Mouse (Mus musculus): ENCODE results near the gene Bmpr2. TPM values are rescaled to one million over a fixed set of nuclear protein-coding genes. Genes with fewer than 3 reads are reported as not detected.
A peak's percentile ranks its signal among the peaks of the same experiment; 100 is the strongest.

Bmpr2 gene
- polyA plus RNA-seq, 1 experiment from 2014 or later: 9.4 TPM

DNA sequence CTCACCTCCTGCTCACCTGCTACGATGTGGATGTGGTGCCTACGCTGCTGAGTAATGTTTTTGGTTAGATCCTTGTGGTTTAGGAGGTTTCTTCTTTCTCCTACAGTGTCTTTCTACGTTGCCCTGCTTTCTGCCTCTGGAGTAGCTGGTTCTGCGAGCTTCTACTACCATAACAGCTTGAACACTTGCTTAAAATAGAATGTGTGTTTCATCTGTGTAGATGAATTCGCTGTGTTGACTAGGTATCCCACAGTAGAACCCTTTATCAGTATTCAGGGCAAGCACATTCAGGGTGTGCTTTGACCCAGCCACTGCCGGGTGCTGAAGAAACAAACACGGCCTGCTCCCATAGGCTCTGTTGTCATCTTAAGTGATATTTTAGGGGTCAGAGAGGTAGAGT, 114.9 kb downstream of the Bmpr2 start:
- H3K4me2 ChIP-seq (ENCODE audit: low read length): no peak overlapping the region
- H3K27ac ChIP-seq (ENCODE audit: low read length): no peak overlapping the region
- no peak overlapping the region for H3K9ac ChIP-seq (ENCODE audit: low read depth, low read length)
- H3K27me3 ChIP-seq (ENCODE audit: control insufficient read depth, insufficient read depth, low read depth, low read length): no peaks in the 10 kb centered on the region
- H3K9me3 ChIP-seq (replicated peaks; ENCODE audit: control insufficient read depth, low read length, poor library complexity, severe bottlenecking): no peaks in the 10 kb centered on the region
- no peaks in the 10 kb centered on the region for H3K4me1 ChIP-seq (ENCODE audit: control insufficient read depth, insufficient read depth, low read length)
- H3K36me3 ChIP-seq (ENCODE audit: control insufficient read depth, insufficient read depth, low read length): no peaks in the 10 kb centered on the region
- WGBS: 93% methylated on average over 7 of the region's 7 CpGs
- H3K4me3 ChIP-seq (ENCODE audit: low read depth, low read length): no peak overlapping the region
- no peak for ATAC-seq

GRCm38 (mm10) chr1:59883349-59884134, 120.3 kb downstream of the Bmpr2 start:
- Histone ChIP-seq H3K4me3 (ENCODE audit: low read depth, low read length) (no peak overlapping the region), H3K4me1 (ENCODE audit: control insufficient read depth, insufficient read depth, low read length) (no peaks in the 10 kb centered on the region), H3K27me3 (ENCODE audit: control insufficient read depth, insufficient read depth, low read depth, low read length) (no peaks in the 10 kb centered on the region), H3K9me3 (replicated peaks; ENCODE audit: control insufficient read depth, low read length, poor library complexity, severe bottlenecking) (no peaks in the 10 kb centered on the region), H3K9ac (ENCODE audit: low read depth, low read length) (no peak overlapping the region), H3K4me2 (ENCODE audit: low read length) (no peak overlapping the region), H3K27ac (ENCODE audit: low read length) (no peak overlapping the region), H3K36me3 (ENCODE audit: control insufficient read depth, insufficient read depth, low read length) (no peaks in the 10 kb centered on the region)
- ATAC-seq: peak; percentile 49; the same call in 1 of the 2 replicates
- 32% methylated on average over 3 of the region's 3 CpGs for WGBS

DNA sequence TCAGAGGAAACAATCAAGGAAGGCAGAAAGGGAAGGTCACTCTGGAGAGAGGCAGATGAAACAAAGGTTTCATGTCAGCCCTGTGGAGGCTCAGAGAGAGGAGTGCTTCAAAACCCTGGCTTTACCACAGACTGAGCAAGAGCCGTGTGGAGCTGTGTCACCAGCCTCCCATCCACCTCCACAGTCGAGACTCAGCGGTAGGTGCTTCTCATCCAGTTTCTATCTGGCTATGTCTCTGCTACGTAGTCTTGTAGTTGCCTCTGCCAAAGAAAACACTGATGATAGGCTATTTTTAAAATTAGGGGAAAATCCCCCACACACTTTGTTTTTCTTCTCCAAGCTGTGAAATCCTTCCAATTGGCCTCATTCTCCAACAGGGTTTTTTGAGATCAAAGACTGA, 123.7 kb downstream of the Bmpr2 start:
- Histone ChIP-seq H3K27me3 (ENCODE audit: control insufficient read depth, insufficient read depth, low read depth, low read length) (no peaks in the 10 kb centered on the region), H3K9me3 (replicated peaks; ENCODE audit: control insufficient read depth, low read length, poor library complexity, severe bottlenecking) (no peaks in the 10 kb centered on the region), H3K4me3 (ENCODE audit: low read depth, low read length) (no peak overlapping the region), H3K4me2 (ENCODE audit: low read length) (no peak overlapping the region), H3K9ac (ENCODE audit: low read depth, low read length) (no peak overlapping the region), H3K4me1 (ENCODE audit: control insufficient read depth, insufficient read depth, low read length) (no peaks in the 10 kb centered on the region), H3K36me3 (ENCODE audit: control insufficient read depth, insufficient read depth, low read length) (no peaks in the 10 kb centered on the region), H3K27ac (ENCODE audit: low read length) (no peak overlapping the region)
- 42% methylated on average over 4 of the region's 4 CpGs for WGBS
- ATAC-seq: no peak

GRCm38 (mm10) chr1:59888018-59888417, 124.8 kb downstream of the Bmpr2 start:
- H3K9ac ChIP-seq (ENCODE audit: low read depth, low read length): no peak overlapping the region

DNA sequence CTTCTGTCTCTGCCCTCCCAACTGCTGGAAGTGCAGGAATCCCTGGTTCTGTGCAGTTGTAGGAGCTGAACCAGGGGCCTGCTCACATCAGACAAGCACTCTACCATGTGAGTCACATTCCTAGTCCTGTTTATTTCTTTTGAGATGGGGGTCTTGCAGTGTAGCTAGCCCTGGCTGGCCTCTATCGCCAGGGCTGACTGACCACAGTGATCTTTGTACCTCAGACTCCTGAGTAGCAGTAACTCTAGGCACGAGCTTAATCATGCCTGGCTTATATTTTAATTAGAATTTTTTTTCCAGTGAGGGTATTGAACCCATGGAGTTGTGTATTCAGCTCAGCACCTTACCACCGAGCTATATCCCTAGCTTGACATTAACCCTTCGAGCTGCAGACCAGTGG, 128.0 kb downstream of the Bmpr2 start:
- ATAC-seq: no peak
- Histone ChIP-seq H3K9ac (ENCODE audit: low read depth, low read length) (no peak overlapping the region), H3K4me1 (ENCODE audit: control insufficient read depth, insufficient read depth, low read length) (no peaks in the 10 kb centered on the region), H3K27ac (ENCODE audit: low read length) (no peak overlapping the region), H3K4me2 (ENCODE audit: low read length) (no peak overlapping the region), H3K4me3 (ENCODE audit: low read depth, low read length) (no peak overlapping the region), H3K36me3 (ENCODE audit: control insufficient read depth, insufficient read depth, low read length) (no peaks in the 10 kb centered on the region), H3K27me3 (ENCODE audit: control insufficient read depth, insufficient read depth, low read depth, low read length) (no peaks in the 10 kb centered on the region), H3K9me3 (replicated peaks; ENCODE audit: control insufficient read depth, low read length, poor library complexity, severe bottlenecking) (no peaks in the 10 kb centered on the region)
- 75% methylated on average over 4 of the region's 4 CpGs for WGBS

More at GRCm38 (mm10) chr1:59888018-59888417, 124.8 kb downstream of the Bmpr2 start:
- H3K36me3 ChIP-seq (ENCODE audit: control insufficient read depth, insufficient read depth, low read length): no peaks in the 10 kb centered on the region
- H3K4me2 ChIP-seq (ENCODE audit: low read length): no peak overlapping the region
- no peaks in the 10 kb centered on the region for H3K9me3 ChIP-seq (replicated peaks; ENCODE audit: control insufficient read depth, low read length, poor library complexity, severe bottlenecking)
- H3K4me1 ChIP-seq (ENCODE audit: control insufficient read depth, insufficient read depth, low read length): no peaks in the 10 kb centered on the region
- no peak overlapping the region for H3K27ac ChIP-seq (ENCODE audit: low read length)
- no peak overlapping the region for H3K4me3 ChIP-seq (ENCODE audit: low read depth, low read length)
- ATAC-seq: no peak
- no peaks in the 10 kb centered on the region for H3K27me3 ChIP-seq (ENCODE audit: control insufficient read depth, insufficient read depth, low read depth, low read length)

GRCm38 (mm10) chr1:59892777-59893176, 129.6 kb downstream of the Bmpr2 start:
- no peaks in the 10 kb centered on the region for H3K36me3 ChIP-seq (ENCODE audit: control insufficient read depth, insufficient read depth, low read length)
- H3K9ac ChIP-seq (ENCODE audit: low read depth, low read length): no peak overlapping the region
- no peak overlapping the region for H3K27ac ChIP-seq (ENCODE audit: low read length)
- H3K4me1 ChIP-seq (ENCODE audit: control insufficient read depth, insufficient read depth, low read length): no peaks in the 10 kb centered on the region
- WGBS: 87% methylated on average over 8 of the region's 8 CpGs
- no peak for ATAC-seq
- no peaks in the 10 kb centered on the region for H3K27me3 ChIP-seq (ENCODE audit: control insufficient read depth, insufficient read depth, low read depth, low read length)
- no peaks in the 10 kb centered on the region for H3K9me3 ChIP-seq (replicated peaks; ENCODE audit: control insufficient read depth, low read length, poor library complexity, severe bottlenecking)
- no peak overlapping the region for H3K4me3 ChIP-seq (ENCODE audit: low read depth, low read length)
- no peak overlapping the region for H3K4me2 ChIP-seq (ENCODE audit: low read length)

DNA sequence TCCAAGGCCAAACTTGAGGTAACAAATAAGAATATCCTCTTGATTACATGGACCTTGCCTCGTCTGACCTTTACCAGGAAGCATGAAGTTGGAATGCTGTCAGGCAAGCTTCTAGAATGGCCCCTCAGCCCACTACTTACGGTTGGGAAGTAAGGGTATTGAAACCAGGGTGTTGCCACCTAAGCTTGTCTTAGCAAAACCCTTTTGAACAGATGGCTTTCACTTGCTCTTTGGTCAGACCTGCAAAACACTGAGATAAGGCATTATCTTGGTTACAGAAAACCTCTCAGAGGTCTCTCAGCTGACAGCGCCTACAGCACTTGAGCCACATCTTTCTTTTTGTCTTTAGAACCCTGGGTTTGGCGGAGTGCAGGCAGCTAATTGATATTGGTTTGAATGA, 130.8 kb downstream of the Bmpr2 start:
- H3K4me2 ChIP-seq (ENCODE audit: low read length): no peak overlapping the region
- no peaks in the 10 kb centered on the region for H3K27me3 ChIP-seq (ENCODE audit: control insufficient read depth, insufficient read depth, low read depth, low read length)
- no peak overlapping the region for H3K27ac ChIP-seq (ENCODE audit: low read length)
- H3K9me3 ChIP-seq (replicated peaks; ENCODE audit: control insufficient read depth, low read length, poor library complexity, severe bottlenecking): no peaks in the 10 kb centered on the region
- no peak overlapping the region for H3K9ac ChIP-seq (ENCODE audit: low read depth, low read length)
- no peak for ATAC-seq
- 90% methylated on average over 4 of the region's 4 CpGs for WGBS
- H3K4me3 ChIP-seq (ENCODE audit: low read depth, low read length): no peak overlapping the region
- H3K4me1 ChIP-seq (ENCODE audit: control insufficient read depth, insufficient read depth, low read length): no peaks in the 10 kb centered on the region
- H3K36me3 ChIP-seq (ENCODE audit: control insufficient read depth, insufficient read depth, low read length): no peaks in the 10 kb centered on the region

DNA sequence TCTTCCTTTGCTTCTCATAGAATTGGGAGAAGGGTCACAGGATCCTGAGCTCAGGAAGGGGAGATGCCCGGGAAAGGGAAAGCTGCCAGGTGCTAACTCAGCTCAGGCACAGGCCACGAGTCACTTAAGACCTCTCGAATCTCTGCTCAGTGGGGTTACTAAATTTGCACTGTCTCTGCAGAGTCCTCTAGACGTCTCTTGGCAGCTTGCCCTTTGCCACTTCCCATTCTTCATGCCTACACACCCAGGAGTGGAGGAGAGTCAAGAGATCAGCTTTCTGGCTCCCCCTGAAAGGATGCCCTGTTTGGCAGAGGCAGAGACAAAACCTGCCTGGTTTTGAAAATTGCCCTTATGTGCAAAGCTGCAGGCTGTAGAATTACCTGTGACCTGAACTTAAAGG, 132.3 kb downstream of the Bmpr2 start:
- WGBS: 54% methylated on average over 4 of the region's 4 CpGs
- no peak overlapping the region for H3K27ac ChIP-seq (ENCODE audit: low read length)
- no peak overlapping the region for H3K4me2 ChIP-seq (ENCODE audit: low read length)
- no peaks in the 10 kb centered on the region for H3K9me3 ChIP-seq (replicated peaks; ENCODE audit: control insufficient read depth, low read length, poor library complexity, severe bottlenecking)
- ATAC-seq: no peak
- H3K27me3 ChIP-seq (ENCODE audit: control insufficient read depth, insufficient read depth, low read depth, low read length): no peaks in the 10 kb centered on the region
- no peaks in the 10 kb centered on the region for H3K4me1 ChIP-seq (ENCODE audit: control insufficient read depth, insufficient read depth, low read length)
- no peak overlapping the region for H3K9ac ChIP-seq (ENCODE audit: low read depth, low read length)
- no peak overlapping the region for H3K4me3 ChIP-seq (ENCODE audit: low read depth, low read length)
- no peaks in the 10 kb centered on the region for H3K36me3 ChIP-seq (ENCODE audit: control insufficient read depth, insufficient read depth, low read length)

GRCm38 (mm10) chr1:59897147-59897798, 134.1 kb downstream of the Bmpr2 start:
- Histone ChIP-seq H3K9ac (ENCODE audit: low read depth, low read length) (no peak overlapping the region), H3K27ac (ENCODE audit: low read length) (no peak overlapping the region), H3K9me3 (replicated peaks; ENCODE audit: control insufficient read depth, low read length, poor library complexity, severe bottlenecking) (no peaks in the 10 kb centered on the region), H3K4me2 (ENCODE audit: low read length) (no peak overlapping the region), H3K4me1 (ENCODE audit: control insufficient read depth, insufficient read depth, low read length) (no peaks in the 10 kb centered on the region), H3K27me3 (ENCODE audit: control insufficient read depth, insufficient read depth, low read depth, low read length) (no peaks in the 10 kb centered on the region), H3K36me3 (ENCODE audit: control insufficient read depth, insufficient read depth, low read length) (no peaks in the 10 kb centered on the region), H3K4me3 (ENCODE audit: low read depth, low read length) (no peak overlapping the region)
- ATAC-seq: no peak
- 54% methylated on average over 5 of the region's 5 CpGs for WGBS
